Comparison of ENCODE assay signal across 15 mouse cellular contexts in genomic region chr16:52008471-52008870, GRCm38 (mm10). TPM values are rescaled to one million over a fixed set of nuclear protein-coding genes. Genes with fewer than 3 reads are reported as not detected.
DNase-seq lines count a peak whose midpoint lies in the region; ATAC-seq and TF ChIP-seq lines count a peak whose summit lies in the region.
"Had no signal": no experiment of that assay in that cellular context is flagged by ENCODE, and none has a peak within 500 bp of the region (broad histone marks: within the 10 kb centered on the region; RNA-seq: fewer than 3 reads in every experiment).

No protein-coding gene starts in this region.

- no peaks in the 10 kb centered on the region for H3K36me3 ChIP-seq in lung, embryonic 14.5 days (ENCODE audit: insufficient read depth)
- no peaks in the 10 kb centered on the region for H3K36me3 ChIP-seq in lung, postnatal 0 days (ENCODE audit: insufficient read depth, low read length)
- H3K36me3 ChIP-seq: embryonic facial prominence, embryonic 12.5 days; midbrain, embryonic 12.5 days had no signal

- no peaks in the 10 kb centered on the region for H3K9me3 ChIP-seq in lung, embryonic 14.5 days (ENCODE audit: low read depth, low read length)
- no peaks in the 10 kb centered on the region for H3K9me3 ChIP-seq in lung, postnatal 0 days (ENCODE audit: low read length)
- H3K9me3 ChIP-seq: embryonic facial prominence, embryonic 12.5 days; midbrain, embryonic 12.5 days had no signal

- no peaks in the 10 kb centered on the region for H3K4me1 ChIP-seq in lung, embryonic 14.5 days (ENCODE audit: insufficient read depth)
- H3K4me1 ChIP-seq in lung, postnatal 0 days (ENCODE audit: insufficient read depth, low read depth, low read length) = no peaks in the 10 kb centered on the region
- no peaks in the 10 kb centered on the region for H3K4me1 ChIP-seq in lung, adult 2 months (ENCODE audit: control insufficient read depth, insufficient read depth, low read length)
- H3K4me1 ChIP-seq: embryonic facial prominence, embryonic 12.5 days; midbrain, embryonic 12.5 days had no signal

- H3K27ac ChIP-seq in lung, embryonic 14.5 days (ENCODE audit: low read depth) = no peak overlapping the region
- no peak overlapping the region for H3K27ac ChIP-seq in lung, postnatal 0 days (ENCODE audit: low read length)
- H3K27ac ChIP-seq: embryonic facial prominence, embryonic 12.5 days; hindbrain, embryonic 14.5 days; liver, embryonic 14.5 days; midbrain, embryonic 12.5 days had no signal

- 34% methylated on average over 2 of the region's 2 CpGs for WGBS in lung, embryonic 14.5 days
- WGBS in lung, postnatal 0 days = 23% methylated on average over 2 of the region's 2 CpGs
- WGBS in lung, adult 2 months = 27% methylated on average over 2 of the region's 2 CpGs

- no peak for TF ChIP-seq EP300 in lung, postnatal 0 days (IDR thresholded peaks at IDR 0.05)

- no peak for TF ChIP-seq CTCF in lung, embryonic 14.5 days (IDR thresholded peaks at IDR 0.05; ENCODE audit: low read depth)
- TF ChIP-seq CTCF in lung, postnatal 0 days (IDR thresholded peaks at IDR 0.05) = no peak
- no peak for TF ChIP-seq CTCF in lung, adult 2 months (IDR thresholded peaks at IDR 0.05; ENCODE audit: insufficient read depth, low read length)

- H3K27me3 ChIP-seq in lung, embryonic 14.5 days (ENCODE audit: insufficient read depth, low read length) = no peaks in the 10 kb centered on the region
- H3K27me3 ChIP-seq in lung, postnatal 0 days (replicated peaks; ENCODE audit: insufficient read depth, low read length) = no peaks in the 10 kb centered on the region
- H3K27me3 ChIP-seq: embryonic facial prominence, embryonic 12.5 days; midbrain, embryonic 12.5 days had no signal

- ATAC-seq in lung, embryonic 14.5 days (ENCODE audit: insufficient read depth) = 0 out of 2 replicates have a peak, but pooled peaks have one; percentile 35
- ATAC-seq in lung, postnatal 0 days = no peak
- ATAC-seq: Patski had no signal

- peak; percentile 43 to 50 for DNase-seq in heart, adult 18-20 months
- no peak for DNase-seq in heart, postnatal 14 days
- DNase-seq in lung, embryonic 14.5 days = peak; percentile 67
- no peak for DNase-seq in lung, postnatal 0 days (ENCODE audit: low spot score)
- DNase-seq in kidney, adult 9 months = peak; percentile 60
- DNase-seq in urinary bladder, postnatal 36 days (ENCODE audit: low spot score in 2 of 2) = no peak
- no peak for DNase-seq in embryo, embryonic 10 days (ENCODE audit: low spot score)
- DNase-seq in lung, adult 2 months = no peak
- DNase-seq: cerebellum, adult 11 months; cerebellum, postnatal 25 days had no signal

- no peak for TF ChIP-seq POLR2A in lung, adult 2 months (IDR thresholded peaks at IDR 0.05; ENCODE audit: borderline replicate concordance, extremely low read depth, low read depth, low read length)

- no peak overlapping the region for H3K4me3 ChIP-seq in lung, embryonic 14.5 days (ENCODE audit: low read depth, low read length)
- H3K4me3 ChIP-seq in lung, postnatal 0 days (ENCODE audit: low read depth, low read length) = no peak overlapping the region
- no peak overlapping the region for H3K4me3 ChIP-seq in lung, adult 2 months (replicated peaks; ENCODE audit: extremely low read depth, low read depth, low read length)
- H3K4me3 ChIP-seq: embryonic facial prominence, embryonic 12.5 days; midbrain, embryonic 12.5 days had no signal

- no peak overlapping the region for H3K9ac ChIP-seq in lung, embryonic 14.5 days
- no peak overlapping the region for H3K9ac ChIP-seq in lung, postnatal 0 days (replicated peaks; ENCODE audit: low read depth)
- H3K9ac ChIP-seq: embryonic facial prominence, embryonic 12.5 days; hindbrain, embryonic 14.5 days; liver, embryonic 14.5 days; midbrain, embryonic 12.5 days had no signal

- H3K4me2 ChIP-seq in lung, embryonic 14.5 days = no peak overlapping the region
- no peak overlapping the region for H3K4me2 ChIP-seq in lung, postnatal 0 days (replicated peaks; ENCODE audit: low read depth, low read length)
- H3K4me2 ChIP-seq: embryonic facial prominence, embryonic 12.5 days; hindbrain, embryonic 14.5 days; midbrain, embryonic 12.5 days had no signal

- intact Hi-C loops in heart, postnatal 14 days (cut with DNase I) = no loop called here

RNA-seq across cellular contexts. Expression of gene Cblb, which starts 22.6 kb away (rescaled TPM):
- total RNA-seq in heart, adult 18-20 months (2021) = 10 to 100 TPM; 10.9 to 14.4 TPM
- total RNA-seq in heart, postnatal 14 days (2021) = 10 to 100 TPM; 17.5 to 17.7 TPM
- 19.8 and 21.8 TPM in 2 replicates for polyA plus RNA-seq in lung, embryonic 14.5 days (2014; fragmentation: Nextera tagmentation; extraction: Ambion mirVana)
- 8.4 and 8.7 TPM in 2 replicates for polyA plus RNA-seq in lung, postnatal 0 days (2015; fragmentation: Nextera tagmentation; extraction: Ambion mirVana)
- polyA plus RNA-seq in lung, adult 2 months (2012; rRNA removed) = 15.7 and 21.7 TPM in 2 replicates

Comparison
In these comparisons a context has a peak if more than half of its experiments do, and no peak if none do; other contexts are left out.
1. DNase-seq: peak in heart, adult 18-20 months (2 of 2), lung, embryonic 14.5 days (single experiment) and kidney, adult 9 months (single experiment); none in heart, postnatal 14 days (0 of 2), lung, postnatal 0 days (single experiment), urinary bladder, postnatal 36 days (0 of 2), embryo, embryonic 10 days (single experiment) and lung, adult 2 months (single experiment).